Mouse (Mus musculus) heart, adult 2 months (tissue): ENCODE results near the gene Maea.

Experiments used
- CTCF ChIP-seq: fragments of 200-600 bp; IDR thresholded peaks from 2 replicates; pipeline ENCODE4 v1.8.1; 2022; ENCODE audit warnings: antibody characterized with exemption, mild to moderate bottlenecking, moderate library complexity
- EP300 ChIP-seq: fragments of 200-500 bp; IDR thresholded peaks from 2 replicates; pipeline ENCODE4 v1.6.1; 2011; ENCODE audit warnings: low read depth, low read length, control low read depth; ENCODE audit not compliant: insufficient read depth
- POLR2A ChIP-seq: fragments of 200-500 bp; IDR thresholded peaks from 2 replicates; pipeline ENCODE4 v1.6.1; 2011; ENCODE audit warnings: mild to moderate bottlenecking, low read depth, low read length, control low read depth; ENCODE audit not compliant: insufficient read depth

DNA sequence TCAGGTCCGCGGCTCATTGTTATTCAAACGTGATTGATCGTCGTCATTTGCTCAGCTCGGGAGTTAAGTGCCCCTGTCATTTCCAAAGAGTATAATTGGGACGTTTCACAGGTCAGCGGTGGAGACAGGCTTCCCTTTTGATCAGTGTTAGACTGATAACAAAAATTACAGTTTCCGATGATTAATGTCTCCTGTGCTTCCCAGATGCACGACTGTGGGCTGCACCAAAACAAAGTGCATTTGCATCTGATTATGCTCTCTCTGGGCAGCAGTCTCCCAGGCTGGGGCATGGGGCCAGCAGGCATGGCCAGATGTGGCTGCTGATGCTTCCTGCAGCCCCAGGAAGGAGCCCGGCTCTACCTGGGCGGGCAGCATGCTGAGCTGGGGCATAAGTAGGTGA lies 65.5 kb downstream of the Maea start:
- TF ChIP-seq CTCF: no peak
- no peak for TF ChIP-seq POLR2A
- TF ChIP-seq EP300: no peak
